Mouse (Mus musculus): Measurements from ENCODE around the gene Ric3.

GRCm38 (mm10) chr7:109019243-109019642 is 63.9 kb downstream of the Ric3 start:
- TF ChIP-seq JUN (IDR thresholded peaks at IDR 0.05; ENCODE audit: insufficient read depth, low read depth, low read length) (no peak), POLR2A (IDR thresholded peaks at IDR 0.05; ENCODE audit: low read depth, low read length) (no peak), CTCF (conservative IDR thresholded peaks at IDR 0.05 in 1 of 2, IDR thresholded peaks at IDR 0.05 in 1 of 2; ENCODE audit: low read depth in 2 of 2, low read length in 2 of 2) (peak in 1 of 2 experiments; percentile 39; a peak in 2 of 4 replicates), NRF1 (IDR thresholded peaks at IDR 0.05; ENCODE audit: low read depth, low read length) (no peak), KAT2A (IDR thresholded peaks at IDR 0.05; ENCODE audit: insufficient replicate concordance, low read length) (no peak), RAD21 (IDR thresholded peaks at IDR 0.05; ENCODE audit: low read depth, low read length) (no peak; the same call in 1 of the 2 replicates), IRF4 (IDR thresholded peaks at IDR 0.05; ENCODE audit: low read depth, low read length) (no peak), MAX (IDR thresholded peaks at IDR 0.05; ENCODE audit: low read length) (no peak), BHLHE40 (IDR thresholded peaks at IDR 0.05; ENCODE audit: low read depth, low read length) (no peak), MAZ (IDR thresholded peaks at IDR 0.05; ENCODE audit: low read depth, low read length) (no peak), CHD1 (IDR thresholded peaks at IDR 0.05; ENCODE audit: low read depth, low read length) (no peak)
